Mouse (Mus musculus): ENCODE data around the gene Jam2. TPM values are rescaled to one million over a fixed set of nuclear protein-coding genes. Genes with fewer than 3 reads are reported as not detected.
A peak's percentile ranks its signal among the peaks of the same experiment; 100 is the strongest.

Jam2 gene
- total RNA-seq (2021): 10 to 100 TPM; 85.1 to 92.0 TPM
- long read RNA-seq, experiment 1, partial matches to known transcripts: 0 of 12 reads
- long read RNA-seq, experiment 1, other reads (novel, unspliced or antisense): 10 of 12 reads
- long read RNA-seq, experiment 2, partial matches to known transcripts: 0 of 3 reads
- long read RNA-seq, experiment 2, other reads (novel, unspliced or antisense): 2 of 3 reads

DNA sequence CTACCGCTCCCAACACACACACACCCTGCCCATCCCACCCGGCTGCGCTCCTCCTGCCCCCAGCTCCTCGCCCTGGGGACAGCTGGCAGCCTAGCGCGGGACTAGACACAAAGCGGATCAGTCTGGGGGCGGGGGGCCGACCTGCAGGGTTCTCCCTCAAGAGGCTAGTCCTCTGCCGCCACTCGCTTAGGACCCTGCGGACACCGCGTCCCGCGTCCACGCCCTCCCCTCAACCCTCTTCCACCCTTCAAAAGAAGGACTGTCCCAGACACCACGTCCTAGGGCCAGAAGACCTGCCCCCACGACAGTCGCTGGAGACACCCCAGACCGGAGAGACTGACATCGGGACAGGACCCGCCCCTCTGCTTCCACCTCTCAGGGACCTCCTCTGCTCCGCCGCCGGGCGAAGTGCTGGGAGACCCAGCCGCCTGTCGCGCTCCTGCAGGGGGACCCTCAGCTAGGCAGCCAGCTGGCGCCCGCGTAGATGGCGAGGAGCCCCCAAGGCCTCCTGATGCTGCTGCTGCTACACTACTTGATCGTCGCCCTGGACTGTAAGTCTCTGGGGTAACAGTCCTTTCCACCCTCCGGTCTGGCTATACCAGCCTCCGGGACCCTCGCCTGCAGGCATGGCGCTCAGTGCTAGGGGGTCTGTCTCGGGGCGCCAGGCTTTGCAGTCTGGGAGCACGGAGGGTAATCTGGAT, at the start of gene Jam2:
TSS of gene Jam2 (plus strand) at position 121 of the 701 bp plus-strand sequence.
- peak; percentile 86 to 92 for DNase-seq

DNA sequence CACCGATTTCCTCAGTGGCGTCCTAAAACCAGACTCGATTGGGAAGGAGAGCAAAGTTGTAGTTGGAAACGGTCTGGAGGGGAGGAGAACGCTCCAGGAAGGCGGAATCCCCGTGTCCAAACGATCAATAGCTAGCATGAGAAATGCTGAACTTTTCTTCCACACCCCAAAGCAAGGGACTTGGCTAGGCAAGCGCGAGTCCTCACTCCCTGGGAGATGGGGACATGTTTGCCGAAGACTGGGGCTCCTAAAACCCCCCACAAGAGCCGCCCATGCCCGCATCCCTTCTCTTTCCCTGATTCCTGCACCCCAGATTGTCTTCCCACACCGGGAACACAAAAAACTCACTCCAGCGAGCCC, 39.1 kb upstream of the Jam2 start:
- no peak for DNase-seq

DNA sequence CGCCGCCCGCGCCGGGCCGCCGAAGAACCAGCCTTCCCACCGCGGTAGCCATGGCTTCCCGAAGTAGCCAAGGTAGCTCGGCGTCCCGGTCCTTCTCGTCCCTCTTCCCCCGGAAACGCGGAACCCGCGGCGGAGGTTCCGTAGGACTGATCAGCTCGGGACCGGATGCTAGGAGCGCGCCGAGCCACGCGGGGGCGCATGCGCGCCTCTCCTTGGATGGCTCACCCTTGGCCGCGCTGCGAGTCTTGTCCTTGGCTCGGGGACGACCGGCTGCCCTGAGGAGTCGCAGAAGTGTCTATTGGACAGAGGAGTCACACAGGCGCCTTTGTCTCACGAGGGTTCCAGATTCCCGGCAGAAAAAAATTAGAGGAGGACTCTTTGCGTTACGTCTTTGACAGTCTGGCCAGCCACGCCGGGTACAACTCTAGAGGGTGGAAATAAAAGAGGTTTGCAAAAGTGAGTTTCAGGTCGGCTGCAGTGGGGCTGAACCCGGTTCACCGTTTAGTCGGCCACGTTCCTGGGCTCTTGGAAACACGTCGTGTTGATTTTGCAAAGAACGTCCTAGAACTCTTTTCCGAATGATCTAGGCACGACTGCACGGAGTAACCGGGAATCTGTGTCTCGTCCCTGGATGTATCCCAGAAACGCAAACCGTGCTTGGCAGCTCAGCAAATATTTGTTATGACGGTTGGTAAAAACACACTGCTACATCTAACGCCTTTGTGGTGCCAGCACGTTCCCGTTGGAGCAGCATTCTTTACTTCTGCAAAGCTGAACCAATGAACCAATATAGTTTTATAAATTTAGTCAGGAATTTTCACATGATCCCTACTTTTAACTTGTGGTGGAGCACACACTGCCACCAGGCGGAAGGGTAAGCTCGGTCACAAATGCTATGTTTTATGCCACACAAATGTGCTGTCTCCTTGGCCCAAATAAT, 38.5 kb upstream of the Jam2 start, which contains the start of gene Mrpl39:
TSS of gene Mrpl39 (minus strand) at position 577 of the 940 bp plus-strand sequence.
- peak; percentile 96 to 100 for DNase-seq

DNA sequence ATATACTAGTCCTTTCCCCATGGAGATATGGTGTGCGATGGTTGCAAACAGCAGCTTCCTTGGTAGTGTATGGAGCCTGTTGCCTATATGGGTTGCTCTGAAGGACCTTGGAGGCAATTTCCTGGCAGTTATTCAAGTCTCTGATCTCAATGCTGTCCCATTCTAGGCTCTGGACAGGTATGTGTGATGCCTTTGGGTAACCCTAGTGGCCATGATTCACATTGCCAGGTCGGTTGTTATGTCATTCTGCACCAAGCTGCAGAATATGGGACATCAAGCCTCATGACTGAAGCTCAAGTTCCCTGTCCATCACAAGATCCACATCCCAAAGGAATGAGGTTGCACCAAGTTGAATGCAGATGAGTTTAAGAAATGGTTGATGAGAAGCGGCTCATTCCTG, 36.6 kb upstream of the Jam2 start:
- DNase-seq: no peak

DNA sequence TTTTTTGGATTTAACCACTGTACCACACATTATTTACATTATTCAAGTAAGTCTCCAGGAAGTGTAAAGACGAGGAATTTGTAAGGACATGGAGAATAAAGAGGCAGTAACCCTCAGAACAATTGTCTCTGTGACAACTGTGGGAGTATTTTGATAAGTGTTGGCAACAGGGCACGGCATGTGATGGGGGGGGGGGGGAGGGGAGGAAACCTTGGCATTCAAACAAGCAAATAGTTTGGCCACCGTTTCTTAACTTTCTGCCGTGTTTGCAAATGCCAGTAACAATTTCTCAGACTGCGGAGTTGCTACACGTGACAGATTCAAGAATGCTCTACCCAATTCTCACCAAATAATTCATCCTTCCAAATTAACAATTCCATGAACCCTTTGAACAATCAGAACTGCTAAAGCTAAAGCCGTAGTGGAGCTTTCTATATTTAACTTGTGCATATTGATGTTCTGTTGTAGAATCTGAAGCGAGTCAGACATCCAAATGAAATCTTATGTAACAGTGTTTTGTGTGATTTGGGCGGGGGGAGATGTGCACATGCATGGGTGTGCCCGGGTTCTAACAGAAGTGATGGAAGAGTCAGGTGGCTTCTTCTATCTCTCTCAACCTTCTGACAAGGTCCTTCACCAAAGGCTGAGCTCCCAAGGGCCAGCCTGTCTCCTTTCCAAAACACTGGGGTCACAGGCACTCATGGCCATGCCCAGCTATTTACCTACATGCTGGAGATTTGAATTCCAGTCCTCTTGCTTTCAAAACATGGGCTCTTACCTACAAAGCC, 29.0 kb upstream of the Jam2 start:
- peak; percentile 11 to 33 for DNase-seq

DNA sequence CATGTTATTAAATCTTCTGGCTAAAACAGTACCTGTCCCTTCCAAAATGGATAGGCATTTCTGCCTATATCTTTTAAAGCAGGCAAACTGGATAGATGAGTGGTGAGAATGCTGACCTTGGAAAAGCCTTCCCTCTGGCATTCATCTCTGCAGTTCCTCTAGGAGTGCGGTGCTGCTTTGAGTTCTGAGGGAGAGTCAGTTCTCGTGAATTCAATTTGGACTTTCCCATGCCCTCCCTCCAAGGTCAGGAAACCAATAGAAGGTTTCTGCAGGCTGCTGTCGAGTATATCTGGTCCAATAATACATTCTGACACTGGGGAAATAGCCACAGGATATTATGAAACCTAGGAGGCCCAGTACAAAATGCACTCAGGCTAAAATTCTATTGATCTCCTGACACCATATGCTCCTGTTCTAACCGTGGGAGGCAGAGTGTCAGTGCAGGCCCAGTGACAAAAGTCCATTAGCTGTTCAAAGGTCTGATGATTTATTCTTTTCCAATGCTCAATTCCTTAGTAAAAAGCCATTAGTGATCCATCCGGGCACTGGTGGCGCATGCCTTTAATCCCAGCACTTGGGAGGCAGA, 28.1 kb upstream of the Jam2 start:
- DNase-seq: peak; percentile 10 to 15

DNA sequence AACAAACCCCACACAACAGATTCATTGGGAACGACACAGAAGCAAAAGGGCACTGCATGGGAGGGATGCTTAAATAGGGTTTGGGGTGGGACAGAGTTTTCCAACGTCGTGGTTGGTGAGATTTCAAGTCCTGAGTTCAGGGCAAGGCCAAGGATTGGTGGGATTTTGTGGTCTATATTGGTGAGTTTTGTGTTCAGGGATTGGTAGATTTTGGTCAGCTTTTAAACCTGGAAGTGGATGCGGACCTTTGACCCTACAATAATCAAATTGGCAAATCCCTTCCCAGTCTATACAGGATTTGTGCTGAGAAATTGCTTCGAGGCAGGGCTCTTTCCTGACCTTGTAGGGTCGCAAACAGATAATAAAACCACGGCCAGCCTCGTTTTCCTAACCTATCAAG, 6.0 kb upstream of the Jam2 start:
- no peak for DNase-seq

DNA sequence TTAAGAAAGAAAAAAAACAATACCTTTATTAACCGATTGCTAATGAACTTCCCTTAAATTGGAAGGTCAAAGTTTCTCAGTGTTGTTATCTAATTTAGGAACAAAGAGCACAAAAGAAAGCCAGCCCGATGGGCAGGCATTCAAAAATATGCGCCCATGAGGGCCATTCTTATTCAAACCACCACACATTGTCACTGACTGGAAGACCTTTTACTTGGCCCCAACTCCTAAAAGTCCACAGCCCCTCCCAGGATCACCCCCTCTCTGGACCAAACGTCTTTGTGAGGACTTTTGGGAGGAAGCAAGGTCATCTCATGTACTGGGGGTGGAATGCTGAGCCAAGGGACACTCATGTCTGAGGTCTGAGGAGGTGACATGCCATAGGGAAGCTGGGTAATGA, 4.7 kb upstream of the Jam2 start:
- DNase-seq: no peak

DNA sequence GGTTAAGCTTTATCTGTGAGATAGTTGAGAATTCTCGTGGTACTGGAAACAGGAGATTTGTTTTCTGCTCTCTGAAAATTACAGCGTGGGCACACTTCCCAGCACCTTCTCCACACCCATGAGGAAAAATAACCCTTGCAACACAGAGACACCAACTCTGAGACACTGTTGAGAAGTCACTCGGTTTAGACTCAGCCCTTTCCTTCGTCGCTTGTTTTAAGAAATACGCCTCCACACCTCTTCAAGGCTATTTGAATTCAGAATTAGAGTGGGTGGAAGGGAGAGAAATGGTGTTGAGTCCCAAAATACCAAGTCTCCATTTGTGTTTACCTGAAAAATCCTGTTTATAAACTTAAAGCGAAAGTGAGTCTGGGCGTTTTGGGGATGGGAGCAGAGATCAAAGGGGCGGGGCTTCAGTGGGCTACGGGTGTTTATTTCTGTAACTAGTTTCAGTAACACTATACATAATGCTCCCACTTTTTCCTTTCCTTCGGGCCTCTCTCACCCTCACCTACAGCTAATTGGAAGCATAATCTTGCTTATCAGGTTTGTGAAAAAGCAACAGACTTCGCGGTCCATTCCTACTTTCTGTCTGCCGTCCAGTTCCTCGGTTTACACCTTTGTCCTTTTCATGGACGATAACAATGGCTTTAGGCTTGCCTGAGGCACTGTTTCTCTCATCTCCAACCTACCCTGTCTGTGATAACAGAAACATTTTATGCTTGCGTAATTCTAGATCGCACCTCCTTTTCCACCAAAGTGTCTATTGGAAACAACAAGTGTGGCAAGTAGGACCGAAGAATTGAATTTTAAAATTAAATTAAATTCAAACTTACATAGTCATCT, 4.1 kb upstream of the Jam2 start:
- DNase-seq: no peak

DNA sequence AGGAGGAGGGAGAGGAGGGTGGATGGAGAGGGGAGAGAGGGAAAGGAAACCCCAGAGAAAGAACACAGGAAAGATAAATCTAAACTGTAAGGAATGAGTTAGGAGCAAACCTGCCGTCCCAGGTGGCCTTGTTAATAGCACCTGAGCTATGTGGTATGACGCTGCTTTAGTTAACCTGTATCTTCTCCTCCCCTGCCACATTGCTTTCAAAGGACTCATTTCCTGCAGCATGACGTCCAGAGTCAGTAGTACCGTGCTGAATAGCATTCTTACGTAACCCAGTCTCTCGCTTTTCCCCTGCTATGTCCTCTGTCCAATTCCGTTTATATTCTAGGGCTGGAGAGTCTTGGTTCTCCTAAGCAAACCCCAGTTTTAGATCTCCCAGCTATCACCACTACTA, 3.0 kb upstream of the Jam2 start:
- DNase-seq: no peak

DNA sequence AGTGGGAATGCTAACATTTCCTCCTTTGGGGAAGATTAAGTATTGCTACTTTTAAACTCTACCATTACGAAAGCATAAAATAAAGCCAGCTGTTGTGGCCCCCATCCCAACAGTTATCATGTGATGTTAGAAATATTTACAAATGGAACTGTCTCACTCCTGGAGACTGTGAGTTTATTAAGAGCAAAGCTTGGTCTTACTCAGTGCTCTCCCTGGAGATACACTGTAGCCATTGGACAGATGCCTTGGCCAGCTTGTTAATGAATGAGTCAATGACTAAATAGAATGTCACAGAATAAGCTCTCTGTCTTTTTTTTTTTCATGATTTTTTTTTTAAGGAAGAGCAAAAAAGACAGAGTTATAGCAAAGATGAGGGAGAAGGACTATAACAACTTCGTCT, 2.5 kb upstream of the Jam2 start:
- peak; percentile 66 to 82 for DNase-seq

DNA sequence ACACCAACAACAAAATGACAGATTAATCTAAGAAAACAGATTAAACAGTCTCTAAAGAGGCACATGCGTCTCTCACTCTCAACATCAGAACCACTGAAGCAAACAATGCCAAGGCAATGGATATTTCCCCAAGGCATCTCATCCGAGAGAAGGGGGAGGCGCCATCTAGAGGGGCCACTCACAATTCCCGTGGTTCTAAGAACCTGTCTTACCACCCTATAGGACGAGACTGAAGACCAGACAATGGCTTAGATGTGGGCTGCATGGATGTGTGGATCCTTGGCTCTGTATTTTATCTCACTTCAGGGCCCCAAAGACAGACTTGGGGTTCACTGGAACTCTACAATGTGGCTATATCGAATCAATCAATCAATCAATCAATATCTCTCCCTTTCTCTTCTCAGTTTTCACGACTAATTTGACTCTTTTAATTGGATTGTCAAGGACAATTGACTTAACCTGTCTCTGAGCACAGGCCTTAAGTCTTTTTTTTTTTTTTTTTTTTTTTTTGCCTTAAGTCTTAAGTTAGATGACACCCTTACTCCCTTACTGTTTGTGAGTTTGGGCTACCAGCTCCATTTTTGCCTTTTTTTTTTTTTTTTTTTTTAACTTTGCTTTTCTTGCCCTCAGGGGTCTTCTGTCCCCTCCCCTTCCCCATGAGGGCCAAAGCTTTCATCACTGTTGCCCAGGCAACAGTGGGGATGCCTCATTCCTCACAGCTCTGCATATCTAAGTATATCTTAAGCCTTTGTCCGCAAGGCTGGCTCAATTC, 1.2 kb upstream of the Jam2 start:
- no peak for DNase-seq

DNA sequence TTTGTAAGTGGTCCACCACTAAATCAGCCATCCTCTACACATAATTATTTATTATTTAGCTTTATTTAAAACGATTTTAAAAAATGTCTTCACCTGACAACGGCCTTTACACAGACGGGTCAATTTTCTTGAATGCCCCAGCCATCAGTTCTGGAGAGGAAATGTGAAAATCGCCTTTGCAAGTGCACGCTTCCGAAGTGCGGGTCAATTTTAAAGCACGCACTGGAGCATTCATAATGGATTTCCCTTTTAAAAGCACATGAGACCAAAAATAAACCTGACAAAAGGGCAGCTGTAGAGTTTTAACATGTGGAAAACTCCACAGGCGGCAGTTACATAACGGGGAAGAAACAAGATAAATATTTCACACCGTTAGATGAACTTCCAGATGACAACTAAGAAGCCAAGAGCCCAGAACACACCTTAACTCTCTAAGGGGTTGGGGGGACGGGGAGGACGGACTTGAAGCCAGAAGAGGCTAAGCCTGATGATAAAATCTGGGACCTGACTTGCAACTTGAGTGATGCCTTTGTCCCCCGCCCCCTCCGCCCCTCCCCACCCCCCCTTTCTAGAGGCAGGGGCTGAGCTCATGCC, 558 bp upstream of the Jam2 start:
- peak; percentile 37 to 53 for DNase-seq

DNA sequence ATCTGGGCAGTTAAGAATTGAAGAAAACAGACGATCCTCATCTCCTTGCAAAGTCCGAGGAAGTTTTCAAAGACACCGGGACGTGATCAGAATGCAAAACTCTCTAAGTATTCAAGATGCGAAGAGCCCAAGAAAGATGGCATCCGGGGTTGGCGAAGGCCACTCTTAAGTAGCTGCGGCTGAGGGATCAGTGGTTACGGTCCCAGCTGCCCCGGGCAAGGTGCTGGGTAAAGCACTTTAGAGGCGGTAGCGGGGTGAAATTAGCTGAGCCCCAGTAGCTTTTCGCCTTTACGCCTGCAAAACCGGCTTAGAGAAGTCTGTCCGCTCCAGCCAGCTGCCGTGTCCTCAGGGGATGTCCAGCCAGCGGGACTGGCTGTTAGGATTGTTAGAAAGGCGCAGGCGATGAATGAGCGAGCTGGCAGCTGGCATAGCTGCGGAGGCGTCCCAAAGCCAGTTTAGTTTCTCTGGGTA, 873 bp downstream of the Jam2 start:
- peak; percentile 61 to 71 for DNase-seq

DNA sequence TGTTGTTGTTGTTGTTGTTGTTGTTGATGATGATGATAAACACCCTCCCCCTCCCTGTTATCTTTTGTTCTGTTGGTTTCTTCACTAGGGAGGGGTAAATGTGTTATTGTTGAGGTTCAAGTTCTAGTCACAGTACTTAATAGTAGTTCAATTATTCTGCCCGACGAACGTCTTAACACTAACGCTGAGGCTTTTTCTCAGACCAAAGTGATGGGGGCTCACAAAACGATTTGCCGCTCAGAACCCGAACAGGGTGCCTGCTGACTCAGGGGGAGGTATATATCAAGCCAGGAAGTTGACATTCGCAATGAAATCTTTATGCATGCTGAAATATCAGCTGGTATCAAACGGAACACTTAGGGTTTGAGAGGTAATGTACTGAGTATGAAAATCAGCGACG, 1.4 kb downstream of the Jam2 start:
- no peak for DNase-seq

DNA sequence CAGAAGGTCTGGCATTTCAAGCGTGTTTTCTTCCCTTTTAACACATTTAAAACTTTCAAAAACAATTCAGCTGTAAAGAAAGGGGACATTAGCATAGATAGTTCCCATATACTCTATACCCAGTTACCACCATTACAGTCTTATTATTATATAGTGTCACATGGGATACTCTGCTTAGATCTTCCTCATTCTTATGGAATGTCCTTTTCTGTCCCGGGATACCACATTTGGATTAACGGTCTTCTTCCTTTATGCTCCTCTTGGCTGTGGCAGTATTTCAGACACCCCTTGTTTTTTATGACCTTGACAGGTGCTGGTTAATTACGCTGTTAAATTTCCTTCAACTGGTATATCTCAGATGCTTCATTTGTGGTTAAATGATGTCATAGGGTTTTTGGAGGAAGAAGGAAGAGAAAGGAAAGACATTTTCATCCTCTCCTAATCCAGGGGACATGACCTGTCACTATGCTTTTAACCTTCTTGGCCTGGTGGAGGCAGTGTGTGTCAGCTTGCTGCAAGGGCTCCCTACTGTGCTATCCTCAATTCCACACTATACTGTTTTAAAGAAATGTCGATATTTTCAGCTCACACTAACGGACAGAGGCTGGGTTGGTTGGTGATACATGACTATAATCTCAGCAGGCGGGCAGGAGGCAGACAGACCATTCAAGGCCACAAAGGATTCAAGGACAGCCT, 2.3 kb downstream of the Jam2 start:
- peak in 1 of 2 experiments; percentile 51 for DNase-seq

DNA sequence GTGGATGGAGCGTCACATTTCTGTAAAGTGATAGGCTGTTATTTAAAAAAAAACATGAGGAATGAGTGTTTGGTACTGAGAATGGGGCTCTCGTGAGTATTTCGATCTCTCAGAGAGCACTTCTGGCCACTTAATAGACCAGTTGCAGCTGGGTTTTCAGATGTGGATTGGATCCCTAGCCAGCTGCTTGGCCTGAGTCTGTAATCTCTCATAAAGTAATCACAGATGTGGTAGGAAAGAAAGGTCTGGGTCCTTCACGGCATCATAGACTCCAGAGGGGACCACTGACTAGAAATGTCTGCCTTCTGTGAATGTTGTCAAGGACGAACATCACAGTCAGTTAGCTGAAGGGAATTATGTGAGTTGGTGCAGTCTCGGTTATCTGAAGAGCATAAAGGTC, 4.5 kb downstream of the Jam2 start:
- no peak for DNase-seq

DNA sequence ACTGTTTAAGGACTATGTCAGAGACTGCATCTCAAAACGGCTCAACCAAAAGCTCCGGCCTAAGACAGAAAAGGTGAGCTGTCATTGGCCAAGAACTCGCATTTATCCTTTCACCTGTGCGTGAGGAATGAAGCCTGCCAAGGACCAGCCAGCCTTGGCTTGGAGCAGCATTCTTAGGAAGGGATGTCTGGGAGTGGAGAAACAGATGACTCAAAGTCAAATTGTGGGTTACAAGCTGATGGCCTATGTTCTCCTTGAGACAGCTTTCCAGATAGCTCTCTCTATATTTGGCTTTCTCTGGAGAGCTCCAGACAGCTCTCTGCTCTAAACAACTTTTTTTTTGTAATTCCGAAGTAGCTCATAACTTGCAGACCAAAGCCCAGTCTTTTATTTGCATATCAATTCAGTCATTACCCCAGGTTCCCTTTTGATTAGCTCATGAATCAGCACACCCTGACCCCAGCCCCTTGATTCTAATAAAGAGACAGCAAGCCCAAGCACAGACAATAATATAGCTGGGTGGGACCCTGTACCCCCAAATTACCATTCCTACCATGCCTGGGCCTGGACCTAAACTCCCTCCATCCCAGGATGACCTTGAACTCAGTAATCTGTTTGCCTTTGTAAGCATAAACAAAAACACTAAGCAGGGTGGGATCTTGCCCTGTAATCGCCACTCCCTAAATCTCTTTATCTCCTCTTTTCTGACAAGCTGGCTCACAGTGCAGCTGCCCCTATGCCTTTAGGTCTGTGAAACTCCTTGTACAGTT, 5.1 kb downstream of the Jam2 start:
- no peak for DNase-seq

Measured in heart, adult 18-20 months (tissue).